In genomic region chr8:11257079-11258017, GRCm38 (mm10) we compare ENCODE assay signal across 16 mouse cellular contexts. TPM values are rescaled to one million over a fixed set of nuclear protein-coding genes. Genes with fewer than 3 reads are reported as not detected.
DNase-seq lines count a peak whose midpoint lies in the region; TF ChIP-seq lines count a peak whose summit lies in the region.
"Had no signal": no experiment of that assay in that cellular context is flagged by ENCODE, and none has a peak within 500 bp of the region (broad histone marks: within the 10 kb centered on the region; RNA-seq: fewer than 3 reads in every experiment).

No protein-coding gene starts in this region.

- no peak for TF ChIP-seq POLR2A in heart, adult 2 months (IDR thresholded peaks at IDR 0.05; ENCODE audit: insufficient read depth, low read depth, low read length)

- no peak overlapping the region for H3K9ac ChIP-seq in heart, adult 2 months (ENCODE audit: low read depth, low read length)
- H3K9ac ChIP-seq: forebrain, embryonic 15.5 days; liver, embryonic 13.5 days; midbrain, embryonic 15.5 days; neural tube, embryonic 12.5 days had no signal

- H3ac ChIP-seq in C2C12 (ENCODE audit: control insufficient read depth, insufficient read length, low read depth), result no peak overlapping the region

- no peak for TF ChIP-seq CTCF in heart, adult 2 months (IDR thresholded peaks at IDR 0.05)
- no peak for TF ChIP-seq CTCF in C2C12 (IDR thresholded peaks at IDR 0.05; ENCODE audit: control insufficient read depth, insufficient read depth, insufficient read length)

- H3K4me3 ChIP-seq in heart, adult 2 months, result no peak overlapping the region
- no peak overlapping the region for H3K4me3 ChIP-seq in C2C12 (ENCODE audit: insufficient read depth, poor library complexity, severe bottlenecking)
- no peak overlapping the region for H3K4me3 ChIP-seq in brown adipose tissue, adult 24 weeks (ENCODE audit: insufficient read depth, low read depth, low read length)
- H3K4me3 ChIP-seq: forebrain, embryonic 15.5 days; hindbrain, embryonic 10.5 days; left cerebral cortex, adult 2 months; liver, embryonic 13.5 days; midbrain, embryonic 15.5 days; neural tube, embryonic 12.5 days had no signal

- H3K79me2 ChIP-seq in heart, adult 2 months (replicated peaks; ENCODE audit: control insufficient read depth, insufficient read depth, low read length), result peaks cover 3% of the 10 kb centered on the region; the same call in 1 of the 2 replicates
- H3K79me2 ChIP-seq in C2C12 (ENCODE audit: control insufficient read depth, insufficient read depth), result peaks cover 54% of the 10 kb centered on the region

- peak overlapping the region; percentile 58 for H3K27ac ChIP-seq in heart, adult 2 months
- peak overlapping the region; percentile 66; the same call in 1 of the 2 replicates for H3K27ac ChIP-seq in brown adipose tissue, adult 24 weeks (replicated peaks; ENCODE audit: low read depth, low read length)
- H3K27ac ChIP-seq: forebrain, embryonic 15.5 days; hindbrain, embryonic 10.5 days; left cerebral cortex, adult 2 months; liver, embryonic 13.5 days; midbrain, embryonic 15.5 days; neural tube, embryonic 12.5 days had no signal

- H3K79me3 ChIP-seq in C2C12 (ENCODE audit: low read depth), result peaks cover 7% of the 10 kb centered on the region

- peaks cover 55% of the 10 kb centered on the region for H3K4me1 ChIP-seq in heart, adult 2 months (ENCODE audit: control insufficient read depth, insufficient read depth, low read length)
- H3K4me1 ChIP-seq in brown adipose tissue, adult 24 weeks (ENCODE audit: control insufficient read depth, insufficient read depth, insufficient read length, low read length), result peaks cover 64% of the 10 kb centered on the region
- H3K4me1 ChIP-seq: midbrain, embryonic 15.5 days had no signal

- no peak for TF ChIP-seq EP300 in heart, adult 2 months (IDR thresholded peaks at IDR 0.05; ENCODE audit: insufficient read depth, low read depth, low read length)

- DNase-seq in heart, adult 2 months, result no peak
- DNase-seq in heart, postnatal 10 days, result no peak
- peak; percentile 55 for DNase-seq in kidney, postnatal 14 days
- DNase-seq in kidney, postnatal 10 days, result no peak
- DNase-seq in urinary bladder, adult 2 months (ENCODE audit: low spot score), result no peak
- DNase-seq in testis, postnatal 14 days (ENCODE audit: low spot score), result no peak
- DNase-seq: cerebellum, postnatal 10 days; liver, embryonic 13.5 days; right cerebral cortex, postnatal 4 days had no signal

- WGBS in heart, adult 2 months, result 39% methylated on average over 13 of the region's 13 CpGs

- peaks cover 33% of the 10 kb centered on the region for H3K36me3 ChIP-seq in heart, adult 2 months (ENCODE audit: control insufficient read depth, insufficient read depth, low read length)
- H3K36me3 ChIP-seq in C2C12 (ENCODE audit: control insufficient read depth, insufficient read depth), result no peaks in the 10 kb centered on the region
- H3K36me3 ChIP-seq: forebrain, embryonic 15.5 days; hindbrain, embryonic 10.5 days; liver, embryonic 13.5 days; midbrain, embryonic 15.5 days; neural tube, embryonic 12.5 days had no signal

- intact Hi-C loops in heart, adult 2 months (cut with DNase I), result no loop called here
- intact Hi-C loops in heart, postnatal 10 days (cut with DNase I), result no loop called here

- H3K27me3 ChIP-seq in heart, adult 2 months (ENCODE audit: control insufficient read depth, insufficient read depth, low read length), result no peaks in the 10 kb centered on the region
- H3K27me3 ChIP-seq in C2C12 (ENCODE audit: control insufficient read depth, insufficient read depth, insufficient read length), result no peaks in the 10 kb centered on the region
- H3K27me3 ChIP-seq: forebrain, embryonic 15.5 days; liver, embryonic 13.5 days; midbrain, embryonic 15.5 days; neural tube, embryonic 12.5 days had no signal

TF ChIP-seq in C2C12, 6 proteins besides CTCF, POLR2A, EP300 and RAD21:
- TF ChIP-seq CEBPB (IDR thresholded peaks at IDR 0.05; ENCODE audit: low read depth), result peak; percentile 10
- TF ChIP-seq MYOG (IDR thresholded peaks at IDR 0.05; ENCODE audit: control insufficient read depth, extremely low read depth, insufficient read length), result no peak
- no peak for TF ChIP-seq USF1 (IDR thresholded peaks at IDR 0.05; ENCODE audit: low read depth)
- TF ChIP-seq FOSL1 (IDR thresholded peaks at IDR 0.05; ENCODE audit: insufficient read depth, low read length, poor library complexity, severe bottlenecking), result no peak
- TF ChIP-seq MYOD1 (IDR thresholded peaks at IDR 0.05; ENCODE audit: control insufficient read depth, insufficient read length, low read depth), result no peak
- no peak for TF ChIP-seq MAX (IDR thresholded peaks at IDR 0.05)

RNA-seq across cellular contexts. Expression of gene Col4a2, which starts 55.3 kb away (rescaled TPM):
- 100 to 1,000 TPM; 139 to 172 TPM for total RNA-seq in heart, adult 2 months (2021)
- polyA plus RNA-seq in heart, adult 2 months (2012; rRNA removed), result 104 and 139 TPM in 2 replicates
- total RNA-seq in heart, postnatal 10 days (2021), result 100 to 1,000 TPM; 697 to 713 TPM
- 68.8 TPM for polyA plus RNA-seq in C2C12 (2012; fragmentation: generic; extraction: Trizol)
- polyA plus RNA-seq in brown adipose tissue, adult 24 weeks (2012; ENCODE audit: insufficient read depth, insufficient read length, missing spikeins), result 51.1 and 77.2 TPM in 2 replicates
- 109 and 190 TPM in 2 replicates for polyA plus RNA-seq in urinary bladder, adult 2 months (2012; rRNA removed)

RNA-seq across cellular contexts. Expression of gene Col4a1, which starts 55.3 kb away (rescaled TPM):
- total RNA-seq in heart, adult 2 months (2021), result 100 to 1,000 TPM; 221 to 311 TPM
- polyA plus RNA-seq in heart, adult 2 months (2012; rRNA removed), result 258 and 384 TPM in 2 replicates
- 1,000 to 10,000 TPM; 1,260 to 1,378 TPM for total RNA-seq in heart, postnatal 10 days (2021)
- polyA plus RNA-seq in C2C12 (2012; fragmentation: generic; extraction: Trizol), result 74.7 TPM
- polyA plus RNA-seq in brown adipose tissue, adult 24 weeks (2012; ENCODE audit: insufficient read depth, insufficient read length, missing spikeins), result 142 and 186 TPM in 2 replicates
- 261 and 385 TPM in 2 replicates for polyA plus RNA-seq in urinary bladder, adult 2 months (2012; rRNA removed)
